Mouse (Mus musculus): Measurements from ENCODE around the gene Mas1. TPM values are rescaled to one million over a fixed set of nuclear protein-coding genes. Genes with fewer than 3 reads are reported as not detected.

Mas1 gene
- polyA plus RNA-seq, 2 experiments = 0.08 TPM; not detected in 1

DNA sequence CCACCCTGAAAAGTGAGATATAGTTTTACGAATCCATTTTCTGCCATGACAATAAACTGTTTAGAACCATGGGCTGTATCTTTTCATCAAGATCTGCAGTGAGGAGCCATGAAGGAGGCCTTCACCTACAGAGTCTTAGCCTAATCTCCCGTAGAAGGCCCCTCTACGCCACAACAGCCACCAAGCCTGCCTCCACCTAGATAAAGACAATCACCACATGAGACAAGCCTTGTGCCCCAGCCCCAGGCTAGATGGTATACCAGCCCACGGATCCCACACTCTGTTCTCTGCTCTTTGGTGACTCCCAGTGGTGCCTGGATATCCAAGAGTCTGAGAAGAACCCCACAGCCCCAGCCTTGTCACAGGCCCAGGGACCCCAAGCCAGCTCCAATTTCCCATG, 52.1 kb downstream of the Mas1 start:
- Histone ChIP-seq H3K27ac (no peak overlapping the region), H3K36me3 (replicated peaks; ENCODE audit: control insufficient read depth, insufficient read depth, low read depth) (no peaks in the 10 kb centered on the region), H3K9ac (replicated peaks) (no peak overlapping the region), H3K4me2 (ENCODE audit: low read depth) (no peak overlapping the region), H3K9me3 (ENCODE audit: control insufficient read depth, low read length) (no peaks in the 10 kb centered on the region; the same call in 1 of the 2 replicates), H3K4me1 (replicated peaks; ENCODE audit: control insufficient read depth in 2 of 2, insufficient read depth in 2 of 2, low read length in 1 of 2) (peaks cover 0 to 12% of the 10 kb centered on the region in 2 experiments; a peak in 3 of 4 replicates), H3K27me3 (ENCODE audit: control insufficient read depth, insufficient read depth, low read length) (no peaks in the 10 kb centered on the region), H3K4me3 (ENCODE audit: insufficient read depth in 1 of 2, low read depth in 2 of 2, low read length in 2 of 2) (no peak overlapping the region)
- 26% methylated on average over 4 of the region's 4 CpGs for WGBS (ENCODE audit: insufficient replicate concordance)
- TF ChIP-seq CTCF (IDR thresholded peaks at IDR 0.05; ENCODE audit: low read depth) = no peak
- peak; percentile 78 for TF ChIP-seq EP300 (IDR thresholded peaks at IDR 0.05; ENCODE audit: low read depth)
- peak; percentile 93 for ATAC-seq (ENCODE audit: insufficient read depth)
- no peak for DNase-seq (ENCODE audit: low read depth in 3 of 3, low spot score in 3 of 3)

DNA sequence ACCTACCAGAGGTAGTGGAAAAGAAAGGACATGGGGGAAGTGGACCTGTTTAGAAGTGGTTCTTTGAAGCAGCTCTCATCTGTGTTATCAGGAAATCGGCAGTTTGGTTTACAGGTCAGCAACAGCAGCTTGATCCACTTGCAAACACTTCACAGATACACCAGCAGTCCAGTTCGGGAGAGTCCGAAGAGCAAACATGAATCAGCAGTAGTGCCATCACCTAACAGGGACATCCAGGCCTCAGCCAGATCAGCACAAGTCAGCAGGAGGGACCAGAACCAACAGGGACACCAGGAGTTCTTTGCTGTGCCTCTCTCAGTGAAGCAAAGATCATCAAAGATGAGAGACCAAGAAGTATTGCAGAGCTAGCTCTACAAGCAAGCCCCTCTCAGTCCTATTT, 53.4 kb downstream of the Mas1 start:
- DNase-seq (ENCODE audit: low read depth in 3 of 3, low spot score in 3 of 3) (no peak), ATAC-seq (ENCODE audit: insufficient read depth) (no peak)
- no peak overlapping the region for H3K4me3 ChIP-seq (ENCODE audit: insufficient read depth in 1 of 2, low read depth in 2 of 2, low read length in 2 of 2)
- H3K9me3 ChIP-seq (ENCODE audit: control insufficient read depth, low read length) = no peaks in the 10 kb centered on the region; the same call in 1 of the 2 replicates
- H3K9ac ChIP-seq (replicated peaks) = no peak overlapping the region
- no peak overlapping the region for H3K4me2 ChIP-seq (ENCODE audit: low read depth)
- no peaks in the 10 kb centered on the region for H3K27me3 ChIP-seq (ENCODE audit: control insufficient read depth, insufficient read depth, low read length)
- peaks cover 0 to 14% of the 10 kb centered on the region in 2 experiments; a peak in 3 of 4 replicates for H3K4me1 ChIP-seq (replicated peaks; ENCODE audit: control insufficient read depth in 2 of 2, insufficient read depth in 2 of 2, low read length in 1 of 2)
- WGBS (ENCODE audit: insufficient replicate concordance) = 48% methylated on average over 3 of the region's 3 CpGs
- TF ChIP-seq EP300 (IDR thresholded peaks at IDR 0.05; ENCODE audit: low read depth) = no peak
- TF ChIP-seq CTCF (IDR thresholded peaks at IDR 0.05; ENCODE audit: low read depth) = no peak
- no peaks in the 10 kb centered on the region for H3K36me3 ChIP-seq (replicated peaks; ENCODE audit: control insufficient read depth, insufficient read depth, low read depth)
- no peak overlapping the region for H3K27ac ChIP-seq

DNA sequence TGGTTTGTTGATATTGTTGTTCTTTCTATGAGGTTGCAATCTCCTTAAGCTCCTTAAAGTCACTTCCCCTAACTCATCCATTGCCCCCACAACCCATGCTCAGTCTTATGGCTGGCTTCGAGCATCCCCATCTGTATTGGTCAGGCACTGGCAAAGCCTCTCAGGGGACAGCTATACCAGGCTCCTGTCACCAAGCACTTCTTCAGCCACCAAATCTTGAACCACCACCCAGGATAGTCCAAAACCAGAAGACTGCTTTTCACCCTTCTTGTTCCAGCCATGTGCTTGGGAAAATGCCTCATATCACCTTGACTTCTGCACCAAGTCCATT, 57.0 kb downstream of the Mas1 start:
- no peak overlapping the region for H3K27ac ChIP-seq
- H3K9ac ChIP-seq (replicated peaks) = no peak overlapping the region
- H3K4me1 ChIP-seq (replicated peaks; ENCODE audit: control insufficient read depth in 2 of 2, insufficient read depth in 2 of 2, low read length in 1 of 2) = peaks cover 0 to 12% of the 10 kb centered on the region in 2 experiments; a peak in 2 of 4 replicates
- ATAC-seq (ENCODE audit: insufficient read depth) (no peak), DNase-seq (ENCODE audit: low read depth in 3 of 3, low spot score in 3 of 3) (no peak)
- H3K27me3 ChIP-seq (ENCODE audit: control insufficient read depth, insufficient read depth, low read length) = no peaks in the 10 kb centered on the region
- TF ChIP-seq EP300 (IDR thresholded peaks at IDR 0.05; ENCODE audit: low read depth) = no peak
- no peak for TF ChIP-seq CTCF (IDR thresholded peaks at IDR 0.05; ENCODE audit: low read depth)
- 67% methylated on average over 1 of the region's 1 CpGs for WGBS (ENCODE audit: insufficient replicate concordance)
- no peak overlapping the region for H3K4me3 ChIP-seq (ENCODE audit: insufficient read depth in 1 of 2, low read depth in 2 of 2, low read length in 2 of 2)
- H3K36me3 ChIP-seq (replicated peaks; ENCODE audit: control insufficient read depth, insufficient read depth, low read depth) = no peaks in the 10 kb centered on the region
- H3K9me3 ChIP-seq (ENCODE audit: control insufficient read depth, low read length) = no peaks in the 10 kb centered on the region
- no peak overlapping the region for H3K4me2 ChIP-seq (ENCODE audit: low read depth)

GRCm38 (mm10) chr17:12810103-12810972, 57.6 kb downstream of the Mas1 start:
- H3K4me2 ChIP-seq (ENCODE audit: low read depth) = no peak overlapping the region
- no peaks in the 10 kb centered on the region for H3K9me3 ChIP-seq (ENCODE audit: control insufficient read depth, low read length)
- no peaks in the 10 kb centered on the region for H3K36me3 ChIP-seq (replicated peaks; ENCODE audit: control insufficient read depth, insufficient read depth, low read depth)
- no peak overlapping the region for H3K27ac ChIP-seq
- no peaks in the 10 kb centered on the region for H3K27me3 ChIP-seq (ENCODE audit: control insufficient read depth, insufficient read depth, low read length)
- ATAC-seq (ENCODE audit: insufficient read depth) = peak; percentile 68
- no peak overlapping the region for H3K9ac ChIP-seq (replicated peaks)
- no peak overlapping the region for H3K4me3 ChIP-seq (ENCODE audit: insufficient read depth in 1 of 2, low read depth in 2 of 2, low read length in 2 of 2)
- 21% methylated on average over 14 of the region's 14 CpGs for WGBS (ENCODE audit: insufficient replicate concordance)
- DNase-seq (ENCODE audit: low read depth in 3 of 3, low spot score in 3 of 3) = peak in 2 of 3 experiments; percentile 47
- TF ChIP-seq EP300 (IDR thresholded peaks at IDR 0.05; ENCODE audit: low read depth) (no peak), CTCF (IDR thresholded peaks at IDR 0.05; ENCODE audit: low read depth) (peak; percentile 88)
- H3K4me1 ChIP-seq (replicated peaks; ENCODE audit: control insufficient read depth in 2 of 2, insufficient read depth in 2 of 2, low read length in 1 of 2) = peaks cover 0 to 9% of the 10 kb centered on the region in 2 experiments; a peak in 2 of 4 replicates

DNA sequence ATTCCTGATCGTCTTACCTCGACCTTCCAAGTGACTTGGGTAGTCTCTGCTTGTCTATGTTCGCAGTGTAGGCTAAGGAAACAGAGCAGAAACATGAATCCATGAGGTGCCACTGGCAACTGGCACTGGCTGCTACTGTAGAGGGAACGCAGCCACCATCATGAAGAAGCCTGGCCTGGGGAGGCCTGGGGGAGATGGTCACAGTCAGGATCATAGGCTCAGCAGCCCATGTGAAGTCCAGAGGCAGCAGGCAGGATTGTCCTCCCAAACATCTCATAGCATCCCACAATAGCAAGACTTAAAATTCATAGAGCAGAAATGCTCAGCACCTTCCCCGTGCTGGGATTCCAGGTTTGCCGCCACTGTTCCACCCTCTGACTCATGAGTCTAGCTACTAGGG, 59.1 kb downstream of the Mas1 start:
- Histone ChIP-seq H3K9me3 (ENCODE audit: control insufficient read depth, low read length) (no peaks in the 10 kb centered on the region), H3K4me1 (replicated peaks; ENCODE audit: control insufficient read depth in 2 of 2, insufficient read depth in 2 of 2, low read length in 1 of 2) (0 out of 4 replicates have a peak, but pooled peaks cover 0 to 4% of the 10 kb centered on the region in 2 experiments), H3K27me3 (ENCODE audit: control insufficient read depth, insufficient read depth, low read length) (no peaks in the 10 kb centered on the region), H3K9ac (replicated peaks) (no peak overlapping the region), H3K4me3 (ENCODE audit: insufficient read depth in 1 of 2, low read depth in 2 of 2, low read length in 2 of 2) (no peak overlapping the region), H3K36me3 (replicated peaks; ENCODE audit: control insufficient read depth, insufficient read depth, low read depth) (no peaks in the 10 kb centered on the region), H3K4me2 (ENCODE audit: low read depth) (no peak overlapping the region), H3K27ac (no peak overlapping the region)
- ATAC-seq (ENCODE audit: insufficient read depth) (no peak), DNase-seq (ENCODE audit: low read depth in 3 of 3, low spot score in 3 of 3) (no peak)
- WGBS (ENCODE audit: insufficient replicate concordance) = 70% methylated on average over 6 of the region's 6 CpGs
- no peak for TF ChIP-seq CTCF (IDR thresholded peaks at IDR 0.05; ENCODE audit: low read depth)
- TF ChIP-seq EP300 (IDR thresholded peaks at IDR 0.05; ENCODE audit: low read depth) = no peak

Data from liver, embryonic 14.5 days (tissue).